Mouse (Mus musculus) frontal cortex, adult (tissue): ENCODE measurements at regions not wholly inside any gene's neighbourhood (a gene's known extent, or its start where the extent isn't known, plus 50 kb on each side); places are given as distances from the start of the nearest gene placed in this dataset.

Source experiments
- ATAC-seq: cut with Nextera tagmentation; 2 replicates; pipeline ENCODE4 v1.9.2; 2017; ENCODE audit warnings: mild to moderate bottlenecking, moderate library complexity, mixed read lengths; ENCODE audit not compliant: low TSS enrichment

- no peak for ATAC-seq
Observed at GRCm38 (mm10) chr11:64230071-64230470, 150.8 kb upstream of the Cox10 start.

- no peak for ATAC-seq
Observed at GRCm38 (mm10) chr11:64220888-64221287, 141.6 kb upstream of the Cox10 start.

- no peak for ATAC-seq
Observed at GRCm38 (mm10) chr11:64217181-64217580, 137.9 kb upstream of the Cox10 start.

GRCm38 (mm10) chr11:64210916-64211315 is 131.6 kb upstream of the Cox10 start:
- ATAC-seq, result no peak

GRCm38 (mm10) chr11:64208306-64208705 is 129.0 kb upstream of the Cox10 start:
- no peak for ATAC-seq

- ATAC-seq, result no peak
Observed at GRCm38 (mm10) chr11:64207358-64207864, 128.1 kb upstream of the Cox10 start.

- no peak for ATAC-seq
Observed at GRCm38 (mm10) chr11:64206155-64206554, 126.9 kb upstream of the Cox10 start.

GRCm38 (mm10) chr11:64205069-64205468 is 125.8 kb upstream of the Cox10 start:
- no peak for ATAC-seq

GRCm38 (mm10) chr11:64204305-64204704 is 125.0 kb upstream of the Cox10 start:
- ATAC-seq, result no peak

- no peak for ATAC-seq
Observed at GRCm38 (mm10) chr11:64200874-64201273, 121.6 kb upstream of the Cox10 start.

- no peak for ATAC-seq
Observed at GRCm38 (mm10) chr11:64195272-64195671, 116.0 kb upstream of the Cox10 start.

- no peak for ATAC-seq
Observed at GRCm38 (mm10) chr11:64188701-64189100, 109.4 kb upstream of the Cox10 start.

- no peak for ATAC-seq
Observed at GRCm38 (mm10) chr11:64187488-64188444, 108.5 kb upstream of the Cox10 start.

- ATAC-seq, result no peak
Observed at GRCm38 (mm10) chr11:64187007-64187406, 107.7 kb upstream of the Cox10 start.

GRCm38 (mm10) chr11:64186590-64186989 is 107.3 kb upstream of the Cox10 start:
- ATAC-seq, result no peak

GRCm38 (mm10) chr11:64180036-64180435 is 100.8 kb upstream of the Cox10 start:
- no peak for ATAC-seq

GRCm38 (mm10) chr11:64173421-64174062 is 94.3 kb upstream of the Cox10 start:
- ATAC-seq, result no peak

GRCm38 (mm10) chr11:64172926-64173325 is 93.7 kb upstream of the Cox10 start:
- no peak for ATAC-seq

GRCm38 (mm10) chr11:64168626-64169025 is 89.4 kb upstream of the Cox10 start:
- no peak for ATAC-seq

- ATAC-seq, result no peak
Observed at GRCm38 (mm10) chr11:64164796-64165195, 85.5 kb upstream of the Cox10 start.

GRCm38 (mm10) chr11:64158281-64158680 is 79.0 kb upstream of the Cox10 start:
- ATAC-seq, result peak; percentile 100

GRCm38 (mm10) chr11:64156640-64157039 is 77.4 kb upstream of the Cox10 start:
- ATAC-seq, result no peak

GRCm38 (mm10) chr11:64139483-64139882 is 60.2 kb upstream of the Cox10 start:
- no peak for ATAC-seq
